Mouse (Mus musculus) effector memory CD4-positive, alpha-beta T cell, adult 7 months (primary cell): Measurements from ENCODE around the gene C4bp. TPM values are rescaled to one million over a fixed set of nuclear protein-coding genes. Genes with fewer than 3 reads are reported as not detected.

Experiments used
- polyA plus RNA-seq: library from polyadenylated mRNA; unstranded; fragments of 100-300 nt; shearing (Covaris generic); gene quantifications from one replicate; pipeline ENCODE4 v1.2.1, GENCODE M21; 2017

Gene C4bp
- not detected for polyA plus RNA-seq

DNA sequence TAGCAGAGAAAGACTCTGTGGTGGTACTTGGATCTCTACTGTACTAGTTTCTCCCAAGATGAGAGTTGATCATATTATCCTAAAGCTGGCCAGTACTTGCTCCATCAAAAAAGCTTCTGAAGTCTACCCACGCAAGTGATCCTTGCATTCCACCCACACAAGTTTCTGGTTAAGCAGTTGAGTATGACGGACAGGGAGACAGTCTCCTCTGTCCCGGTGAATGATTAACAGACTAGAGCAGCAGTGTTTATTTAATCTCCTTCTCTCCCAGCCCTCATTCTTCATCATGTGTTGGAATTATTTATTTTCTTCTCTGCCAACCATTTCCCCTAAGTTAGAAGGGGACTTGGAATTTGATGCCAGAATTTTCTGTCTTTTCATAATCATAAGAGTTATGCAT lies at the start of gene C4bp:
Gene C4bp (minus strand): TSS at position 179 of the 400 bp plus-strand sequence.

DNA sequence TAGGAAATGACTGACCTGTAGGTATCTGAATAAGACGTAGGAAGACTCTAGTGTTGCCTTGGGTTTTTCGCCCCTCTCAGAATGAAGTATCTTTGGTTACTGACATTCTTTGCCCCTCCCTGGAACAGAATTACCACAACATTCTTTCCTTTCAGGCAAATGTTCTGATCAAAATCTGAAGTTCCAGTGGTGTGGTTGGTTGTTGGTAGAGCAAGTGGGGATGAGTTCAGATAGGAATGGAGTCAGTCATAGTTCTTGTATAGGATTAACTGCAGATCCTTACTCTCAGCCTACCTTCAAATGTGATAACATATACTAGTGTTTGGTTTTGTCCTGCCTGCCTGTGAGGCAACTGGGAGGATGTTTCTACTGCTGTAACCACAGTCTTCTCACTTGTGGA lies 31.9 kb downstream of the C4bp start, which contains the start of gene Zp3r:
Gene Zp3r (minus strand): TSS at position 101 of the 400 bp plus-strand sequence.

Other genes starting within 250 kb of the C4bp start
- 0.46 TPM for gene Cd55b, start 238.6 kb downstream of the C4bp start, polyA plus RNA-seq
- gene Cd55, start 198.9 kb downstream of the C4bp start, polyA plus RNA-seq = 58.3 TPM
- not detected for gene Zp3r, start 32.0 kb downstream of the C4bp start, polyA plus RNA-seq
- gene Gm29427, start 54.2 kb upstream of the C4bp start, polyA plus RNA-seq = not detected
- gene Yod1, start 55.7 kb upstream of the C4bp start, polyA plus RNA-seq = 3.6 TPM
- gene Pfkfb2, start 67.6 kb upstream of the C4bp start, polyA plus RNA-seq = 5.5 TPM
- gene AA986860, start 70.3 kb upstream of the C4bp start, polyA plus RNA-seq = not detected
- not detected for gene Fcamr, start 139.3 kb upstream of the C4bp start, polyA plus RNA-seq
- gene Pigr, start 165.1 kb upstream of the C4bp start, polyA plus RNA-seq = 0.51 TPM
- not detected for gene Fcmr, start 204.0 kb upstream of the C4bp start, polyA plus RNA-seq
- gene Il24, start 225.8 kb upstream of the C4bp start, polyA plus RNA-seq = not detected
- not detected for gene Il20, start 249.8 kb upstream of the C4bp start, polyA plus RNA-seq